Mouse (Mus musculus) mouse embryonic stem cell (cell line): ENCODE measurements around the gene Gm20683.

Experiments
- in situ Hi-C, 2 experiments: fragments of 300-500 bp; cut with MboI; formaldehyde crosslinking; loops; 1 replicate in 1 of 2; 3 replicates in 1 of 2; pipeline ENCODE4 v1.14.3; 2019 to 2020; ENCODE audit warnings: low sequenced_read_pairs in 2 of 2, low pct_unique_long_range_greater_than_20kb in 1 of 2, mixed read lengths in 1 of 2; ENCODE audit not compliant: unreplicated experiment in 1 of 2

Gene Gm20683

GRCm38 (mm10) chr17:25813471-25813870 is 28.1 kb downstream of the Gm20683 start:
- in situ Hi-C loops, result no loop called here

- in situ Hi-C loops, result no loop called here
Measured at GRCm38 (mm10) chr17:25810890-25811289, 30.7 kb downstream of the Gm20683 start.

- in situ Hi-C loops, result loop anchor here in 1 of 2 experiments (10.0 kb wide), 1 partner anchor 105 kb away; no protein-coding TSS in a partner anchor
Measured at GRCm38 (mm10) chr17:25809606-25810340, 31.8 kb downstream of the Gm20683 start.

GRCm38 (mm10) chr17:25808789-25809605 is 32.6 kb downstream of the Gm20683 start, which contains the start of gene Fbxl16:
Gene Fbxl16 (plus strand): TSS chr17:25809085.
- in situ Hi-C loops, result loop anchor here in 1 of 2 experiments (10.0 kb wide), 1 partner anchor 104 kb away; no protein-coding TSS in a partner anchor

GRCm38 (mm10) chr17:25808028-25808427 is 33.5 kb downstream of the Gm20683 start:
- in situ Hi-C loops, result loop anchor here in 1 of 2 experiments (10.0 kb wide), 1 partner anchor 103 kb away; no protein-coding TSS in a partner anchor

- in situ Hi-C loops, result loop anchor here in 1 of 2 experiments (10.0 kb wide), 1 partner anchor 103 kb away; no protein-coding TSS in a partner anchor
Measured at GRCm38 (mm10) chr17:25807452-25807851, 34.1 kb downstream of the Gm20683 start.

- in situ Hi-C loops, result loop anchor here in 1 of 2 experiments (10.0 kb wide), 1 partner anchor 102 kb away; no protein-coding TSS in a partner anchor
Measured at GRCm38 (mm10) chr17:25806507-25806906, 35.1 kb downstream of the Gm20683 start.

GRCm38 (mm10) chr17:25802825-25803517 is 38.6 kb downstream of the Gm20683 start:
- in situ Hi-C loops, result loop anchor here in 1 of 2 experiments (10.0 kb wide), 1 partner anchor 98 kb away; no protein-coding TSS in a partner anchor

GRCm38 (mm10) chr17:25801029-25801428 is 40.5 kb downstream of the Gm20683 start:
- in situ Hi-C loops, result loop anchor here in 1 of 2 experiments (10.0 kb wide), 1 partner anchor 96 kb away; no protein-coding TSS in a partner anchor

GRCm38 (mm10) chr17:25796951-25797369 is 44.6 kb downstream of the Gm20683 start, which contains the start of gene Metrn:
Gene Metrn (minus strand): TSS chr17:25797136.
- in situ Hi-C loops, result loop anchor here (10.0 kb wide), 2 partner anchors 62 to 322 kb away; partner anchors contain the start of gene Mslnl (in 1 of the 2)

GRCm38 (mm10) chr17:25796211-25796771 is 45.3 kb downstream of the Gm20683 start:
- in situ Hi-C loops, result loop anchor here (10.0 kb wide), 2 partner anchors 61 to 321 kb away; partner anchors contain the start of gene Mslnl (in 1 of the 2)

GRCm38 (mm10) chr17:25795609-25796092 is 45.9 kb downstream of the Gm20683 start, which contains the start of gene AC134908.4:
Gene AC134908.4 (minus strand): TSS chr17:25795659.
- in situ Hi-C loops, result loop anchor here (10.0 kb wide), 2 partner anchors 61 to 321 kb away; partner anchors contain the start of gene Mslnl (in 1 of the 2)

GRCm38 (mm10) chr17:25794998-25795397 is 46.6 kb downstream of the Gm20683 start:
- in situ Hi-C loops, result loop anchor here (10.0 kb wide), 2 partner anchors 60 to 320 kb away; partner anchors contain the start of gene Mslnl (in 1 of the 2)

- in situ Hi-C loops, result loop anchor here (10.0 kb wide), 2 partner anchors 59 to 319 kb away; partner anchors contain the start of gene Mslnl (in 1 of the 2)
Measured at GRCm38 (mm10) chr17:25794197-25794596, 47.4 kb downstream of the Gm20683 start.

- in situ Hi-C loops, result loop anchor here (10.0 kb wide), 2 partner anchors 58 to 318 kb away; partner anchors contain the start of gene Mslnl (in 1 of the 2)
Measured at GRCm38 (mm10) chr17:25792615-25793014, 48.9 kb downstream of the Gm20683 start, which contains the start of gene Fam173a. Gene Fam173a (minus strand): TSS chr17:25792901.

GRCm38 (mm10) chr17:25791843-25792527 is 49.6 kb downstream of the Gm20683 start:
- in situ Hi-C loops, result loop anchor here (10.0 kb wide), 2 partner anchors 57 to 317 kb away; partner anchors contain the start of gene Mslnl (in 1 of the 2)
